8 mouse cellular contexts compared by ENCODE assay signal in genomic region chr9:41084191-41084901, GRCm38 (mm10).
DNase-seq lines count a peak whose midpoint lies in the region; ATAC-seq lines count a peak whose summit lies in the region.

No protein-coding gene starts in this region.

- H3K4me3 ChIP-seq in forebrain, embryonic 16.5 days (replicated peaks; ENCODE audit: low read length) = no peak overlapping the region
- no peak overlapping the region for H3K4me3 ChIP-seq in forebrain, embryonic 14.5 days (ENCODE audit: low read depth, low read length)
- H3K4me3 ChIP-seq in heart, embryonic 14.5 days (ENCODE audit: control insufficient read depth in 1 of 2, insufficient read depth in 1 of 2, low read depth in 1 of 2, low read length in 2 of 2) = no peak overlapping the region
- H3K4me3 ChIP-seq in forebrain, embryonic 12.5 days (replicated peaks) = no peak overlapping the region

- peak; percentile 55 for ATAC-seq in forebrain, embryonic 16.5 days
- ATAC-seq in forebrain, embryonic 14.5 days = no peak
- ATAC-seq in heart, embryonic 14.5 days (ENCODE audit: insufficient number of reproducible peaks, insufficient read depth, low FRiP score, low read depth) = peak; percentile 59
- no peak for ATAC-seq in forebrain, embryonic 12.5 days (ENCODE audit: low FRiP score)

- no peaks in the 10 kb centered on the region for H3K9me3 ChIP-seq in forebrain, embryonic 16.5 days (ENCODE audit: control insufficient read depth, low read length)
- H3K9me3 ChIP-seq in forebrain, embryonic 14.5 days (replicated peaks; ENCODE audit: control insufficient read depth, low read length) = no peaks in the 10 kb centered on the region
- no peaks in the 10 kb centered on the region for H3K9me3 ChIP-seq in heart, embryonic 14.5 days (ENCODE audit: control insufficient read depth, low read length)
- no peaks in the 10 kb centered on the region for H3K9me3 ChIP-seq in forebrain, embryonic 12.5 days

- DNase-seq in forebrain, embryonic 14.5 days (ENCODE audit: low spot score) = no peak
- DNase-seq in T-cell, adult 2 months (ENCODE audit: low spot score) = peak; percentile 57
- DNase-seq in kidney, postnatal 36 days = peak; percentile 16 to 35
- DNase-seq in splenic B cell, adult 2 months (ENCODE audit: low read depth, low spot score) = peak; percentile 51
- no peak for DNase-seq in left cerebral cortex, adult 8-10 months (ENCODE audit: low spot score in 2 of 2)

- H3K36me3 ChIP-seq in forebrain, embryonic 16.5 days (ENCODE audit: control insufficient read depth, insufficient read depth) = no peaks in the 10 kb centered on the region
- H3K36me3 ChIP-seq in forebrain, embryonic 14.5 days (ENCODE audit: control insufficient read depth, insufficient read depth, low read length) = no peaks in the 10 kb centered on the region
- no peaks in the 10 kb centered on the region for H3K36me3 ChIP-seq in heart, embryonic 14.5 days (ENCODE audit: control insufficient read depth, insufficient read depth, low read length)
- H3K36me3 ChIP-seq in splenic B cell, adult 2 months (ENCODE audit: control insufficient read depth, insufficient read depth, low read length, poor library complexity, severe bottlenecking) = no peaks in the 10 kb centered on the region
- no peaks in the 10 kb centered on the region for H3K36me3 ChIP-seq in forebrain, embryonic 12.5 days (replicated peaks)

- H3K9ac ChIP-seq in forebrain, embryonic 16.5 days (replicated peaks; ENCODE audit: low read depth, low read length) = no peak overlapping the region
- no peak overlapping the region for H3K9ac ChIP-seq in forebrain, embryonic 14.5 days (ENCODE audit: low read length)
- peak overlapping the region; percentile 42 for H3K9ac ChIP-seq in heart, embryonic 14.5 days (ENCODE audit: low read length)
- no peak overlapping the region for H3K9ac ChIP-seq in forebrain, embryonic 12.5 days

- H3K27ac ChIP-seq in forebrain, embryonic 16.5 days (ENCODE audit: low read length) = no peak overlapping the region
- H3K27ac ChIP-seq in forebrain, embryonic 14.5 days (ENCODE audit: low read depth, low read length) = no peak overlapping the region
- H3K27ac ChIP-seq in heart, embryonic 14.5 days (replicated peaks in 1 of 2; ENCODE audit: control insufficient read depth in 1 of 2, insufficient read depth in 1 of 2, low read depth in 2 of 2, low read length in 2 of 2) = peak overlapping the region; percentile 55 to 72
- no peak overlapping the region for H3K27ac ChIP-seq in forebrain, embryonic 12.5 days

- 57% methylated on average over 11 of the region's 11 CpGs for WGBS in forebrain, embryonic 16.5 days
- 62% methylated on average over 11 of the region's 11 CpGs for WGBS in forebrain, embryonic 14.5 days
- WGBS in heart, embryonic 14.5 days = 15% methylated on average over 11 of the region's 11 CpGs
- WGBS in forebrain, embryonic 12.5 days = 70% methylated on average over 11 of the region's 11 CpGs

- no peaks in the 10 kb centered on the region for H3K27me3 ChIP-seq in forebrain, embryonic 16.5 days (replicated peaks; ENCODE audit: control insufficient read depth, insufficient read depth, low read length)
- no peaks in the 10 kb centered on the region for H3K27me3 ChIP-seq in forebrain, embryonic 14.5 days (replicated peaks; ENCODE audit: control insufficient read depth, insufficient read depth, low read length)
- no peaks in the 10 kb centered on the region for H3K27me3 ChIP-seq in heart, embryonic 14.5 days (ENCODE audit: control insufficient read depth, insufficient read depth, low read length)
- H3K27me3 ChIP-seq in splenic B cell, adult 2 months (ENCODE audit: control insufficient read depth, insufficient read depth, low read length, poor library complexity, severe bottlenecking) = no peaks in the 10 kb centered on the region
- no peaks in the 10 kb centered on the region for H3K27me3 ChIP-seq in forebrain, embryonic 12.5 days

- no peaks in the 10 kb centered on the region; the same call in none of the 2 replicates for H3K4me1 ChIP-seq in forebrain, embryonic 16.5 days (replicated peaks; ENCODE audit: control insufficient read depth, insufficient read depth, low read length)
- no peaks in the 10 kb centered on the region; the same call in 1 of the 2 replicates for H3K4me1 ChIP-seq in forebrain, embryonic 14.5 days (ENCODE audit: control insufficient read depth, insufficient read depth, low read length)
- H3K4me1 ChIP-seq in heart, embryonic 14.5 days (ENCODE audit: control insufficient read depth in 2 of 2, insufficient read depth in 2 of 2, low read length in 2 of 2) = peaks cover 36 to 43% of the 10 kb centered on the region in 2 experiments
- peaks cover 15% of the 10 kb centered on the region for H3K4me1 ChIP-seq in forebrain, embryonic 12.5 days

- H3K4me2 ChIP-seq in forebrain, embryonic 16.5 days (ENCODE audit: low read length) = no peak overlapping the region
- H3K4me2 ChIP-seq in forebrain, embryonic 14.5 days (ENCODE audit: low read length) = no peak overlapping the region
- H3K4me2 ChIP-seq in heart, embryonic 14.5 days (ENCODE audit: low read length) = peak overlapping the region; percentile 17; the same call in 1 of the 2 replicates
- H3K4me2 ChIP-seq in forebrain, embryonic 12.5 days = no peak overlapping the region

Comparison
In these comparisons a context has a peak if more than half of its experiments do, and no peak if none do; other contexts are left out.
1. ATAC-seq: peak in forebrain, embryonic 16.5 days (single experiment) and heart, embryonic 14.5 days (single experiment); none in forebrain, embryonic 14.5 days (single experiment) and forebrain, embryonic 12.5 days (single experiment).
2. H3K27ac ChIP-seq: peak in heart, embryonic 14.5 days (2 of 2); none in forebrain, embryonic 16.5 days (single experiment), forebrain, embryonic 14.5 days (single experiment) and forebrain, embryonic 12.5 days (single experiment).
3. DNase-seq: peak in T-cell, adult 2 months (single experiment), kidney, postnatal 36 days (2 of 2) and splenic B cell, adult 2 months (single experiment); none in forebrain, embryonic 14.5 days (single experiment) and left cerebral cortex, adult 8-10 months (0 of 2).